Mouse (Mus musculus) ovary, postnatal 36 days (tissue): ENCODE measurements around the gene Grb10.

ENCODE experiments used
- DNase-seq: peaks from one replicate; pipeline ENCODE4 v3.0.0; 2022; ENCODE audit warnings: low spot score, mixed read lengths

The Grb10 gene

DNA sequence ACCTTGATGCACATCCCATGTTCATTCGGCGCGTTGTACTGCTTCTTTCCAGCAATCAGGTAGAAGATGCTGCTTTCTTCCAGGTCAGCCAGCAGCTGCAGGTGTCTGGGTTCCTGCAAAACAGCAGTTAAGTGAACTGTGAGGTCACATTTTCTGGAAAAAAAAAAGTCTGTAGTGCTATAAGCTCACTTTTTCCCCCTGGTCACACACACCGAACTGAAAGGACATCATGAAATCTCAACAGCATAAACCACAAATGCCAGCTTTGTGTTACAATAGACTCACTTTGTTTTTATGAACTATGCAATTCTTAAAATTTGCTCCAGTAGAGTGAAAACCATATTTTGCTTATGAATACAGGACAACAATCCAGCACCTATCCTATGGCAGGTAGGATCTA, 93.7 kb downstream of the Grb10 start:
- no peak for DNase-seq

DNA sequence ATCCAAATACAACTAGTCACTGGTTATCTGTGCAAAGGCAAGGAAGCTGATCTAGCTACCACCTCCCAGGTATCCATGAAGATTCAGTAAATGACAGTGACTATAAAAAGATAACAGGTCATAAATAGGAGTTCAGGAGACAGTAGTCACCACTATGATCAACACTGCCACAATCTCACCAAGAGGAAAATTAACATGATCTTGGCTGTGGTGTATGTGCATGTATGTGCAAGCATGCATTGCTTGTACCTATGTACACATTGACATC, 94.5 kb downstream of the Grb10 start:
- DNase-seq = no peak

DNA sequence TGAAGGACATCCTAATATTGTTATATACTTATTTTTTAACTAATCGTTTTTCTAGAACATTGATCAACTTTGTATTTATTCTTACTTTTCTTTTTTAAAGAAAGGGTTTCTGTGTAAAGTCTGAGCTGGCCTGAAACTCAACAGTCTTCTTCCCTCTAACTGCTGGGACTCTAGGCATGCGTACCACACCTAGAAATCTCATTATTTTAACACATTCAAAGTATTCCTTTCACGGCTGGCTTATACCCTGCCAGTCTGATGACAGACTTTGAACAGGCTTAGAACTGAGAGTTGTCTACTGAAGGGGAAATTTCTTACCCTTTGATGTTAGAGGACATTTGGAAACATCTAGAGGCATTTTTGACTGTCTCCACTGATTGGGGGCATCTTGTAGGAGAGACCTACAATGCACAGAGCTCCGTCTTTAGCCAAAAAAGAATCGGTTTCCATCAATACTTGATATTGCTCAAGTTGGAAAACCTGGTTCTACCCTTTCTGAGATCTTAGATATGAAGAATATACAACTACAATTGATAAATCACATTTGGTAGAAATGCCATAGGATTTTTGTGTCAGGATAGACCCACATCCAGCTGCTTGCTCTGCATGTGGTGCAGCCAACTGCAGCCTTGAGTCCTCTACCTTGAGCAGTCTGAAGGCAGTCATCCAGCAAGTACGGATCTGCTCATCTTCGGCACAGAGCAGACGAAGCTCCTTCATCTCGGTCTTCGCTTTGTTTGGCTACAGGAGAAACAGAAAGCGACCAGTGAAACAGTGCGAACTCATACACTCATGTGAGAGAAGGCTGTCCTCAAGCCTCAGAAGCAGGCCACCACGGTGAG, 95.0 kb downstream of the Grb10 start:
- no peak for DNase-seq

DNA sequence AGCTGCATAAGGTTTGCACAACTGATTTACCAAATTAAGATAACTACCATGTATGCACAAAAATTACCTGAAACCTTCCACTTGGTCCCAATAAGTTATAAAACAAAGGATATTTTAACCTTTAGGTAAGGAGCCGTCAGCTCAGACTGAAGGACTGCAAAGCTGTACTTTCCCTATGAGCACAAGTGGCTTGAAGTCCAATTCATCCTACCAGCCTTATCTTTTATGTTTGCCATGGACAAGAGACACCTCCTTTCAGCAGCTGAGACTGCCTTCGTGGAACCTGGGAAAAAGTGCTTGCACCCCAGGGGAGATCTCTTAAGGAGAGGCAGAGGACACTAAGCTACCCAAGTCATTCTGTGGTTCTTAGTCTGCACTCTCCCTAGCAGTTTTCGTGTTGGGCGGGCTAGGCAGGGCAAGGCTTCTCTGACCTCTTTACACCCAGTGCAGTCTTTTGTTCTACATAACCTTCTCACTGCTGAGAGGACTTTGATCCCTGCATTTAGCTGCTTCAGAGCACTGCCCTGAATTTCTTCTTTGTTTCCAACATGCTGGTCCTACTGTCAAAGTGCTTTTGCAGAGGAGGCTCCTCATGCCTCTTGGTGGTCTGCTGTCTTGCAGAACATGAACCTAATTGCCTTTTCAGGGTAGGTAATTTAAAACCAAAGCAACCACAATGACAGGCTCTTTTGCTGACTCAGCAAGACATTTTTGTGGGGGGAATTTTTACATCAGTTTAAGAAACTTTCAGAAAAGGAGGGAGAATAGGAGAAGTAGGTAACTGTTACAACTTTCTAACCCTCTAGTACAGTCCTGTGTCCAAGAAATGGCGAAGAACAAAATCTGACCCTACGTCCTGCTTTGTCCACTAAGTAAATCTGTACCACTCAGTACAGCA, 95.9 kb downstream of the Grb10 start:
- no peak for DNase-seq

DNA sequence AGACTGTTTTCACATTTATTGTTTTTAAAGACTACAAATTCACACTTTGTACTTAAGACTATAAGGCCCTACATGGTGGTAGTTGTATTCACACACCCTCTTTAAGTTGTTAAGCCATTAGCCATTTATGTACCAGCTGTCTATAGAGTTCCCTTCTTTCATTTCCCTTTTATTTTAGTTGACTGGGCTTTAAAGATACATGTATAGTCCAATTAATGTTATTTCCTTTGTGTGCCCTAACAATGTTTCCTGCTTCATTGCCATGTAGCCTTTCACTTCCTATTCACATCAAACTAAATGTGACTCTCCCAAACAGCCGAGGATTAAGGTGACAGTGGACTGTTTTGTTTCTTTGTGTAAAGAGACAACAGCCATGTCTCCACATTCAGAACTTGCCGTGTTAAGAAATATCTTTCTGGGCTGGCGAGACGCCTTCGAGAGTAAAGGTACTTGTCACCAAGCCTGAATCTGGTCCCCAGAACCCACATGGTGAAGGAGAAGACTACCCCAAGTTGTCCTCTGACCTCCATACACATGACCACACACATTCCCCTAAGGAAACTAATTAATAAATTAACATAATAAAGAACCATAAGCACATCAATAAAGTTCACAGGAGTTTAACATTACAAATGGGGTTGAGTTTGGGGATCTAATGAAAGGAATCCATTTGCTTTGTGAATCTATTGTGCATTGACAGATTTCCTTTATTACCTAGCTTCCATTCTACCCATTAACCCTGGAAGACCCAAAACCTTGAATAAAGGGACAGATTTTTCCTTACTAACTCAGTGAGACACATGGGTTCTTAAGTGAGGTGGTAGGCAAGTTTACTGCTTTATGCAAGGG, 97.4 kb downstream of the Grb10 start:
- DNase-seq = no peak

DNA sequence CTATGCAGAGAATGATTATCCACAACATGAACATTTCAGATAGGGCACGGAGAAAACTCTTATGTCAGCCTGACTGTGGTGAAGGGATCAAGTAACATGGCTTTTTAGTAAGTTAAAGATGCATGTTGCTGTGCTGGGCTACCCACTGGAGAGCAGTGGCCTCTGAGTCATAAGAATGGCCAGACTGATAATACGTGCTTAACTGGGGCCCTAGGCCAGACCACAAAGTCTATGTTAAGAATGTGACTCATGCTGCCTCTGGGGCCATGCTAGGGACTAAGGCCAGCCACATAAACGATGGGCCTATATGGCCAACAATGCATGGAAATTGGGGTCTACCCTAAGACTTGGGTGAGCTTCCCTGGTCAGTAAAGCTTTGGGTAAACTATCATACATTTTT, 98.9 kb downstream of the Grb10 start:
- DNase-seq = no peak

DNA sequence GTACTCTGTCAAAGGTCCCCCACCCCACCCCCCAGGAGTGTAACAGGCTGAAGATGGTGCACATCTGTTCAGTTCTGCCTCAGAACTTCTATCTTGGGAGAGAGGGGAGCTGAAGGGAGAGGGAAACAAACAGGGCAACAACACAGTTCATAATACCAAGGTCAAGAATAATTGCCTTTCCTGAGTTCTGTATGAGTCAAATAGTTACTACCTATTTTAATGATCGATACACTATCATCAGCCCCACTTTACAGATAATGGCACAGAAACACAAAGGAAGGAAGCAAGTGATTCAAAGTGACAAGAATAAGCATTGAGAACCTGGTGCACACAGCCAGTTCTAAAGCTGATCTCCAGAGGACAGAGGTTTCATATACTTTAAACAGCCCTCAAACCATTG, 99.9 kb downstream of the Grb10 start:
- DNase-seq = no peak

DNA sequence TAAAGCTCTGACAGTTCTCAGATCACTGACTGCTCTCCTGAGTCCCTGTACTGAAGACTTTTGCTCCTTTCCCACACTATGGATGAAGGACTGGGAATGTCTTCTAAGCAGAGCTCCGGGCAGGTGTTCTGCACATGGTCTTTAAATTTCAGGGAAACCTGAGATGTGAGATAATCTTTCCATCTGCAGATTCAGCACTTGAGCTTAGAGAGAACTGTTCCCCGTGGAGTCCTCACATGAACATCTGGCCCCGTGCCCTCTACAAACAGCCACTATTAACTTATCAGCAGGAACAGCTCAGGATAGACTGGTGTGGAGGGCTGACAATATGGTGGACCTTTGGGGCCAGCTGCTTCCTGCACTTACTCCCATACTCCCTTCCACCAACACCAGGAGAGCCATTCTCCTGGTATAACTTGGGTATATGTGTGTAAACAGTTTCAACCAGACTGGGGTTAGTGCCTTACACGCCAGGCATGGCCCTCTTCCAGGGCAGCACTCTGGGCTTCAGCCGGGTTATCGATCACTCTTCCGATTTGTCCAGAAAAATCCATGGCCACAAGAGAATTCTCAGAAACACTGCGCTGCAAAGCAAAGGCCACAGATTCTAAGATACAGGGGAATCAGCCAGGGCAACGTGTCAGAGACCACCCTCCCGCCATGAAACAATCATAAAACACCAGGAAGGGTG, 101.0 kb downstream of the Grb10 start:
- no peak for DNase-seq

DNA sequence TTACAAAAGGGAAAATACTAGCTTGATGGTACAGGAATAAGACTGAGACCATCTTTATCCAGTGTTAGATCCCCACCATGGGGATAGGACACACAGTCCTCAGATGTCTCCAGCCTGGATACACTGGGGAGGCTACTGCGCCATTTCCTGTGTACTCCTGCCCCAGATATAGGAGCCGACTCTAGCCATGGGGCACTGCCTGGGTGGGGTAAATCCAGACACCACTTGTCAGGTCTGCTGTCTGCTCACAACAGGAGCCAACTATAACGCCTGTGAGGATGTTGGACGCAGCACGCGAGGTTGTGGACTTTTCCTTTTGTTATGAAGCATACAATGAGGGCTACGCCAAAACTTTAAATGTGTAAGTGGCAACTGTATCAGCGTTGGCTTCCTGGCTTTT, 103.7 kb downstream of the Grb10 start:
- DNase-seq = no peak

DNA sequence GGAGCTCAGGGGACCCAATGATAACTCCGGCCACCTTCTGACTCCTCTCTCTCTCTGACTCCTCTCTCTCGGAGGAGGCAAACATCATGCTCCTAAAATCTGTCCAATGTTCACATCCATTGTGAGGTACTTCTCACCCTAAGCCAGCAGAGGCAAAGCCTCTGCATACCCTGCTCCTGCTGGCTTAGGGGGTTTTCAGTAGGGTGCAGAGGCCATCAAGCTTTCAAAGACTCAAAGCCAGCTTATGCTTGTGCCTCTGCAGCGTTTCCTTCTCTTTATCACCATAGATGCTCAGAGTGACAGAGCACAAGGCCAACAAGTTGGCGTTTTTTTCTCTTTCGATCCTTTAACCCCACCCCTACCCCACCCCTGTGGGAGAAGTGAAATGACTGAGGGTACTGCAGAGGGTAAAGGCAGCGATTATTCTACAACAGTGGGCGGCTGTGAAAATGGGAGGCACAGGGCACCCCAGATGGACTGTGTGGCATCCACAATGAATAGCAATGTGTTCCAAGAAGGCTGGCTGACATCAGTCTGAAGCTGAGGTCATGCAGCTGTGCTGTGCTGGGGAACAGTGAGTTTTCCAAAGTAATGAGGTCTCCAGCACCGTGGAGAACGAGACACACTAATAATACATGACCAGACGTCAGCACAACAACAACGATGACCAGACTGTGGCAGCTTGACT, 106.2 kb downstream of the Grb10 start:
- no peak for DNase-seq

DNA sequence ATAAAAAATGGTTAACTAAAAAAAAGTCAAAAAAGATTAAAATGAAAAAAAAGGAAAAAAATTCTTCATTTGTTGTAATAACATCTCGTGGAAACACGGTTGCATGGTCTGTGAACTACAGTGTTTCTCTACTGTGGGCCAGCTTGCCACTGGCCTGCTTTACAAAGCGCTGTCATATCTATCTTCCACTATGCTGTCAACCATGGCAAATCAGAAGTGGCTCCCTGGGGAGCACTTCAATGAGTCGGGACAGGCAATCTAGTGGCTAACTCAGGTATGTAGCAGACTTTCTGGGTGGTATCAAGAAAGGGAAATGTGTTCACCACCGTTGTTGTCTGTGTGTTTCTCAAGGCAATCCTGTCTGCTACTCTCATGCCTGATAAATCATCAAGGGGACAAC, 106.8 kb downstream of the Grb10 start:
- no peak for DNase-seq

DNA sequence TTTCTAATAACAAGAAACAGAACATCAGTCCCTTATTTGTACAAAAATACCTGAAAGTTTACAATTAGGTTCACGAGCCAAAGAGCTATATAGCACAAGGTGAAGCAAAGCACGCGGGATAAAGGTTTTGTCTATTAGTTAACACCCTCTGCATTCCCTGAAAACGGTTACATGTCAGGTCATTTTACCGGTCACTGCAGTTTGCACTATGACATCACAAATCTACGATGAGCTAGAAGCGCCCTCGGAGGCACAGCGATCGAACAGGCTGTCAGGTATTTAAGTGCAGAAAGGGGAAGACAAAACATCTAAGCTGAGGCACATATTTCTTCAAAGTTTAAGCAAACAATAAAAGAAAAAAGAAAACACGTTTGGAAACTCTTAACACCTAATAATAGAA, 108.0 kb downstream of the Grb10 start:
- DNase-seq = no peak

DNA sequence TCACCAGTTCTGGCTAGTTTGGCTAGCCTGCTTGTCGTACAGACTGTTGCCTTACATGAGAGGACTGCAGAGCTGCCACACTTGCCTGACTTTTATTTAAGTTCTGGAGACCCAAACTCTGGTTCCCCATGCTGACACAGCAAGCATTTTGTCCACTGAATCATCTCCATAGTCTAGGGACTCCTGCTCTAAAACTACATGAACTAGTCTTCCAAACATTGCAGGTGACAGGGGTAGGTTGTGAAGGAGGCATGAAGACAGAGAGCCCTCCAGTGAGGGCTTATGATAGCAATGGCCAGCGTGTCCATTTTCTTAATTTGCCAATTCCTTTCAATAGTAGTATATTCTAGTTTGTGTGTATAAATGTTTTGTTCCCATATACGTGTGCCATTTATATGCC, 109.4 kb downstream of the Grb10 start:
- DNase-seq = no peak

DNA sequence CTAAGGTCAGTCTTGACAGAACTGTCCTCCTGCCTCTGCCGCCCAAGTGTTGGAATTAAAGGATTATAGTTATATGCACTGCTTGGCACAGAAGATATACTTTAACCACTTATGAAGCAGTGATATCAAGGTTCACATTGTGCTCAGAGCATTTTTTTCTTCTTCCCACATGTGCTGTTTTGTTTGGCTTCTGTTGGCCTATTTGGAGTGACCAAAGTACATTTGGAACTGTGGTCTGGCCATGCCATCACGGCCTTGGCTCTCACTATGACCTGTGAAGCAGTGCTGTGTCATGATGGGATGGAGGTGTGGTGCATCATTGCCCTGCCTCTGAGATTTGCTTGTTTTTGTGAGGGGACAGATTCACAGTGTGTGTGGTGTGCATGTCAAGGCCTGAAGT, 109.9 kb downstream of the Grb10 start:
- DNase-seq = no peak

DNA sequence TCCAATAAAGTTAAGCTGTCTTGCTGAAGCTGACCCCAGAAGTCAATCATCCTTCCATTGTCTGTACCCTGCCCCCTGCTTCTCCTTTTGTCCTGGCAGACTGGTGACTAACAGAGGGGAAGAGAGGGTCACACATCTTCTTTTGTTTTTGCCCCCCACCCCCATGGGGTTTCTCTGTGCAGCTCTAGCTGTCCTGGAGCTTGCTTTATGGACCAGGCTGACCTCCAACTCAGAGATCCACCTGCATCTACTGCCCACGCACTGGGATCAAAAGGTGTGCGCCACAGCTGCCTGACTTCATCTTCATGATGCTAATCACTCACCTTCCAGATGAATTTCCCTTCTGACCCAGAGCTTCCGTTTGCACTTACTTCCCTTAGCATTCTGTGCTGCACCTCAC, 114.6 kb downstream of the Grb10 start:
- DNase-seq = no peak

DNA sequence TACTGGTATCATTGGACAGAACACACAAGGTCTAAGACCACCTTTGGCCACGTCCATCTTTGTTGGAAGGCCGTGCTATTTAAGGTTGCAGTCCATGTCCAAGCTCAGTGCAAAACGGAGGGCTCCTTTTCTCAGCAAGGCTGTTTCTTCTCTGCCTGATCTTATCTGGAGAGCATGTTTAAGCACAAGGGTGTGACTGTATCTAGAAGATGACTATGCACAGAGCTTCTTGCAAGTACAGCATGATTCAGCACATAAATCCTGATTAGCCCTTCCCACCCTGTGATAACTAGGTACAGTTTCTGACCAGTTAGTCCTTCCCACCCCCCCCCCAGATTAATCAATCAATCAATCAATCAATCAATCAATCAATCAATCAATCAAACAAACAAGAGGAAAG, 115.1 kb downstream of the Grb10 start:
- DNase-seq = no peak

DNA sequence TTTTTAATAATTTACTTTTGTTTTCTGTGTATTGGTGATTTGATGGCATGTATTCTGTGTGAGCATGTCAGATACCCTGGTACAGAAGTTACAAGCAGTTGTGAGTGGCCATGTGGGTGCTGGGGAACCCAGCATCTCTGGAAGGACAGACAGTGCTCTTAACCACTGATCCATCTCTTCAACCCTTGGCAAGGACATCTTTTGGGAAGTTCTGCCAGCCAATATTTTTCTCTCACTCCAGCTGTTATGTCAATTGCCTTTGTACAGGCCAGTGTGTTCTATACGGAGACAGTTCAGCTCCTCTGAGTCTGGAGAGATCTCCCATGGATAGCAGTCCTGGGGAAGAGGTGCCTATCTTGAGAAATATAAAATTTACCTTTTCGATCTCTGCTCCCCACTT, 116.4 kb downstream of the Grb10 start:
- DNase-seq = no peak

DNA sequence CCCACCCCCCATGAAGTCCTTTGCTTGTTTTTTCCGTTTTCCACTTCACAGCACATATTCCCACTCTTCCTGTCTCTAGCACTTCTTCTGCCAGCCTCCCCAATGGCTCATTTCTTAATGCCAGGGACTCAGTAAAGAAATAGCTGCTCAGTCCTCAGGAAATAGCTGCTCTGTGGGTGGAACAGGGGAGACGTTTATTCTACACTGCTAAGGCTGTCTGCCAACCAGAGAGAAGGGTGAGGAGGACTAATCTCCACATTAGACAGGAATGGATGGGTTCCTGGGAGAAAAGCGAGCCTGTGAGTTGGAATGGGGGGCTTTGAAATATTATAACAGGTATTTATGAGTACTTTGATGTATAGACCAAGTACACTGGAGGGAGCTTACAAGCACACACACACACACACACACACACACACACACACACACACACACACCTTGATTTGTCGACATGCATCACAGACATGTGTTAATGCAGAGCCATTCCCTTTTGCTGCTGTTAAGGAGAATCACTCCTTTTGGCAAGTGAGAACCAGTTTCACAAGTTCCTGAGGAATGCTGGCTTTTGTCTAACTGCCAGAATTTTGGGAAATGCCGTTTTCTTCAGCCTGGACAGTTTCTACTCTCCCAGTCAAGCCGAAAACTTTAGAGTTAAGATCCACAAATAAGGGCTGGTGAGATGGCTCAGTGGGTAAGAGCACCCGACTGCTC, 130.6 kb downstream of the Grb10 start:
- DNase-seq = no peak

DNA sequence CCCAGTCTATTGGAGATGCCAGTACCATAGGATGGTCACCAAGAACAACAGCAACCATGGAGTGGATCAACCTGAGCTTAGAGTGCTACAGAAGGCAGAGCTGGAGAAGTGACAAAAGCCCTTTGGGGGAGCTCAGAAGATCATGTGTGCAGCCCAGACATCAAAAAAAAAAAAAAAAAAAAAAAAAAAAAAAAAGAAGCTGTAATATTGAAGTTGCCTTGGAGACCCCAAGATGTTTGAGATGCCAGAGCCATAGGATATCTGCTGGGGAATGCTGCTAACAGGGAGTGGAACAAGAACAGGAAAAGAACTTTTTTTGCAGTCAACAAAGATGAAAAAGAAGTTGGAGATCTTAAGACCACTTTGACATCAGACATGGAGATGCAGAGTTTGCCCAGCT, 133.0 kb downstream of the Grb10 start:
- DNase-seq = no peak

DNA sequence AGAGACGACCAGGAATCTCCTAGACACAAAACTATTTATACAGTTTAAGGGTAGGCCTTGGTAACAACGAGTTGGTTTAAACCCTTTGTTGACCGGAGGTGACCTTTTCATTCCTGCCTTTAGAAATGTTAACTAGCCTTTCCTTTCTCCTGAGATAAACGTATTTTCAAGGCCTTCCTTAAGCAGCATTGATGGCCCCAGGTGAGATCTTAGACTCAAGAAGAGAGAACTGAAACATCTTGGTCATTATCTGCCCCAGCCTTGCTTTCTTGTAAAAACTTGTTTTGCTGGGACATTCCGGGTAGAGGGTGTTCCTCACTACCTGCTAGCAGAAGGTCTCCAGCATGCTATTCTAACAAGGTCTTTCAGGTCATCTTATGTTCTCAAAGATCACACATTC, 133.5 kb downstream of the Grb10 start:
- no peak for DNase-seq

DNA sequence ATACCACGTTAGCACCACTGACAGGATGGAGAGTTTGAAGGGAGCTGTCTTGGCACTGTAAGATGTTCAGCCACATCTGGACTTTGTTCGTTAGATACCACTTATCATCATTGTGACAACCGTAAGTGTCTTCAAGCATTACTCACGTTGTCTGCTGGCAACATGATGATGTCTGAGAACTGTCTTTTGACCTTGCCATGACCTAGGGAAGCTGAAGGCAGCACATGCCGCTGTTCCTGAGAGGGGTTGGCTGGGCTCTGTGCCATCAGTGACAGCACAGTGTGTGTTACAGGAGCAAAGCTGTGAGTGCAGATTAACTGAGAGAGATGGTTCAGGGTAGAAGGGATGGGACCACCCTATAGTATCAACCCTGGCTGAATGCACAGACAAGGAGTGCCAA, 137.0 kb downstream of the Grb10 start:
- no peak for DNase-seq
